Mouse (Mus musculus): ENCODE results near the gene Stk11ip. TPM values are rescaled to one million over a fixed set of nuclear protein-coding genes. Genes with fewer than 3 reads are reported as not detected.

Gene Stk11ip
- polyA plus RNA-seq, 1 experiment from 2014 or later: 11.8 TPM

- Histone ChIP-seq H3K36me3 (ENCODE audit: control insufficient read depth, insufficient read depth, low read length) (peaks cover 87% of the 10 kb centered on the region), H3K27me3 (ENCODE audit: control insufficient read depth, insufficient read depth, low read length) (no peaks in the 10 kb centered on the region), H3K4me2 (ENCODE audit: low read length) (no peak overlapping the region), H3K4me3 (ENCODE audit: control insufficient read depth in 1 of 2, insufficient read depth in 1 of 2, low read depth in 1 of 2, low read length in 2 of 2) (no peak overlapping the region), H3K27ac (replicated peaks in 1 of 2; ENCODE audit: control insufficient read depth in 1 of 2, insufficient read depth in 1 of 2, low read depth in 2 of 2, low read length in 2 of 2) (no peak overlapping the region), H3K9me3 (ENCODE audit: control insufficient read depth, low read length) (no peaks in the 10 kb centered on the region), H3K4me1 (ENCODE audit: control insufficient read depth in 2 of 2, insufficient read depth in 2 of 2, low read length in 2 of 2) (no peaks in the 10 kb centered on the region), H3K9ac (ENCODE audit: low read length) (no peak overlapping the region)
- no peak for ATAC-seq (ENCODE audit: insufficient number of reproducible peaks, insufficient read depth, low FRiP score, low read depth)
- 83% methylated on average over 19 of the region's 19 CpGs for WGBS
Observed at GRCm38 (mm10) chr1:75532280-75533172, 11.2 kb downstream of the Stk11ip start.

- Histone ChIP-seq H3K27ac (replicated peaks in 1 of 2; ENCODE audit: control insufficient read depth in 1 of 2, insufficient read depth in 1 of 2, low read depth in 2 of 2, low read length in 2 of 2) (no peak overlapping the region), H3K27me3 (ENCODE audit: control insufficient read depth, insufficient read depth, low read length) (no peaks in the 10 kb centered on the region), H3K4me3 (ENCODE audit: control insufficient read depth in 1 of 2, insufficient read depth in 1 of 2, low read depth in 1 of 2, low read length in 2 of 2) (no peak overlapping the region), H3K36me3 (ENCODE audit: control insufficient read depth, insufficient read depth, low read length) (peaks cover 78% of the 10 kb centered on the region), H3K9ac (ENCODE audit: low read length) (no peak overlapping the region), H3K9me3 (ENCODE audit: control insufficient read depth, low read length) (no peaks in the 10 kb centered on the region), H3K4me1 (ENCODE audit: control insufficient read depth in 2 of 2, insufficient read depth in 2 of 2, low read length in 2 of 2) (no peaks in the 10 kb centered on the region), H3K4me2 (ENCODE audit: low read length) (no peak overlapping the region)
- ATAC-seq (ENCODE audit: insufficient number of reproducible peaks, insufficient read depth, low FRiP score, low read depth): no peak
- 80% methylated on average over 19 of the region's 19 CpGs for WGBS
Observed at GRCm38 (mm10) chr1:75533325-75534252, 12.3 kb downstream of the Stk11ip start.

GRCm38 (mm10) chr1:75537587-75537986, 16.3 kb downstream of the Stk11ip start:
- no peaks in the 10 kb centered on the region for H3K9me3 ChIP-seq (ENCODE audit: control insufficient read depth, low read length)
- WGBS: 55% methylated on average over 2 of the region's 2 CpGs
- ATAC-seq (ENCODE audit: insufficient number of reproducible peaks, insufficient read depth, low FRiP score, low read depth): no peak
- no peaks in the 10 kb centered on the region for H3K27me3 ChIP-seq (ENCODE audit: control insufficient read depth, insufficient read depth, low read length)
- H3K9ac ChIP-seq (ENCODE audit: low read length): no peak overlapping the region
- no peaks in the 10 kb centered on the region for H3K4me1 ChIP-seq (ENCODE audit: control insufficient read depth in 2 of 2, insufficient read depth in 2 of 2, low read length in 2 of 2)
- peaks cover 45% of the 10 kb centered on the region for H3K36me3 ChIP-seq (ENCODE audit: control insufficient read depth, insufficient read depth, low read length)
- H3K27ac ChIP-seq (replicated peaks in 1 of 2; ENCODE audit: control insufficient read depth in 1 of 2, insufficient read depth in 1 of 2, low read depth in 2 of 2, low read length in 2 of 2): no peak overlapping the region
- H3K4me3 ChIP-seq (ENCODE audit: control insufficient read depth in 1 of 2, insufficient read depth in 1 of 2, low read depth in 1 of 2, low read length in 2 of 2): no peak overlapping the region
- H3K4me2 ChIP-seq (ENCODE audit: low read length): no peak overlapping the region

GRCm38 (mm10) chr1:75538597-75539190, 17.4 kb downstream of the Stk11ip start:
- Histone ChIP-seq H3K9ac (ENCODE audit: low read length) (no peak overlapping the region), H3K27ac (replicated peaks in 1 of 2; ENCODE audit: control insufficient read depth in 1 of 2, insufficient read depth in 1 of 2, low read depth in 2 of 2, low read length in 2 of 2) (no peak overlapping the region), H3K4me2 (ENCODE audit: low read length) (no peak overlapping the region), H3K4me3 (ENCODE audit: control insufficient read depth in 1 of 2, insufficient read depth in 1 of 2, low read depth in 1 of 2, low read length in 2 of 2) (no peak overlapping the region), H3K9me3 (ENCODE audit: control insufficient read depth, low read length) (no peaks in the 10 kb centered on the region), H3K4me1 (ENCODE audit: control insufficient read depth in 2 of 2, insufficient read depth in 2 of 2, low read length in 2 of 2) (no peaks in the 10 kb centered on the region), H3K27me3 (ENCODE audit: control insufficient read depth, insufficient read depth, low read length) (no peaks in the 10 kb centered on the region), H3K36me3 (ENCODE audit: control insufficient read depth, insufficient read depth, low read length) (peaks cover 34% of the 10 kb centered on the region)
- WGBS: 68% methylated on average over 9 of the region's 9 CpGs
- ATAC-seq (ENCODE audit: insufficient number of reproducible peaks, insufficient read depth, low FRiP score, low read depth): no peak

- Histone ChIP-seq H3K9ac (ENCODE audit: low read length) (no peak overlapping the region), H3K9me3 (ENCODE audit: control insufficient read depth, low read length) (no peaks in the 10 kb centered on the region), H3K4me2 (ENCODE audit: low read length) (no peak overlapping the region), H3K27me3 (ENCODE audit: control insufficient read depth, insufficient read depth, low read length) (no peaks in the 10 kb centered on the region), H3K4me3 (ENCODE audit: control insufficient read depth in 1 of 2, insufficient read depth in 1 of 2, low read depth in 1 of 2, low read length in 2 of 2) (no peak overlapping the region), H3K36me3 (ENCODE audit: control insufficient read depth, insufficient read depth, low read length) (peaks cover 11% of the 10 kb centered on the region), H3K27ac (replicated peaks in 1 of 2; ENCODE audit: control insufficient read depth in 1 of 2, insufficient read depth in 1 of 2, low read depth in 2 of 2, low read length in 2 of 2) (no peak overlapping the region), H3K4me1 (ENCODE audit: control insufficient read depth in 2 of 2, insufficient read depth in 2 of 2, low read length in 2 of 2) (peaks cover 7 to 8% of the 10 kb centered on the region in 2 experiments; a peak in 3 of 4 replicates)
- no peak for ATAC-seq (ENCODE audit: insufficient number of reproducible peaks, insufficient read depth, low FRiP score, low read depth)
- 89% methylated on average over 7 of the region's 7 CpGs for WGBS
Observed at GRCm38 (mm10) chr1:75541496-75541895, 20.2 kb downstream of the Stk11ip start.

- no peak for ATAC-seq (ENCODE audit: insufficient number of reproducible peaks, insufficient read depth, low FRiP score, low read depth)
- 0 out of 2 replicates have a peak, but pooled peaks cover 7% of the 10 kb centered on the region for H3K36me3 ChIP-seq (ENCODE audit: control insufficient read depth, insufficient read depth, low read length)
- H3K4me1 ChIP-seq (ENCODE audit: control insufficient read depth in 2 of 2, insufficient read depth in 2 of 2, low read length in 2 of 2): peaks cover 17 to 29% of the 10 kb centered on the region in 2 experiments
Observed at GRCm38 (mm10) chr1:75544351-75544750, 23.0 kb downstream of the Stk11ip start.

More at GRCm38 (mm10) chr1:75544351-75544750, 23.0 kb downstream of the Stk11ip start:
- no peak overlapping the region for H3K9ac ChIP-seq (ENCODE audit: low read length)
- H3K4me3 ChIP-seq (ENCODE audit: control insufficient read depth in 1 of 2, insufficient read depth in 1 of 2, low read depth in 1 of 2, low read length in 2 of 2): no peak overlapping the region
- no peak overlapping the region for H3K4me2 ChIP-seq (ENCODE audit: low read length)
- no peaks in the 10 kb centered on the region for H3K9me3 ChIP-seq (ENCODE audit: control insufficient read depth, low read length)
- 82% methylated on average over 6 of the region's 6 CpGs for WGBS
- H3K27me3 ChIP-seq (ENCODE audit: control insufficient read depth, insufficient read depth, low read length): no peaks in the 10 kb centered on the region
- H3K27ac ChIP-seq (replicated peaks in 1 of 2; ENCODE audit: control insufficient read depth in 1 of 2, insufficient read depth in 1 of 2, low read depth in 2 of 2, low read length in 2 of 2): no peak overlapping the region

All from heart, embryonic 14.5 days (tissue).